Mouse (Mus musculus) cerebellum, postnatal 36 days (tissue): ENCODE measurements around the gene Nutm2.
A peak's percentile ranks its signal among the peaks of the same experiment; 100 is the strongest.
"Not testable (repeated sequence)": the region's sequence is repeated elsewhere in the genome, so short reads cannot be mapped to it uniquely, and the experiment has no call there.

Source experiments
- DNase-seq, 2 experiments: peaks; one replicate each; pipeline ENCODE4 v3.0.0; 2021 to 2022; ENCODE audit warnings: mixed read lengths in 2 of 2

The Nutm2 gene

GRCm38 (mm10) chr13:50467007-50467406 is at the start of gene Nutm2:
TSS of gene Nutm2 (plus strand) at chr13:50467307.
- no peak for DNase-seq

DNA sequence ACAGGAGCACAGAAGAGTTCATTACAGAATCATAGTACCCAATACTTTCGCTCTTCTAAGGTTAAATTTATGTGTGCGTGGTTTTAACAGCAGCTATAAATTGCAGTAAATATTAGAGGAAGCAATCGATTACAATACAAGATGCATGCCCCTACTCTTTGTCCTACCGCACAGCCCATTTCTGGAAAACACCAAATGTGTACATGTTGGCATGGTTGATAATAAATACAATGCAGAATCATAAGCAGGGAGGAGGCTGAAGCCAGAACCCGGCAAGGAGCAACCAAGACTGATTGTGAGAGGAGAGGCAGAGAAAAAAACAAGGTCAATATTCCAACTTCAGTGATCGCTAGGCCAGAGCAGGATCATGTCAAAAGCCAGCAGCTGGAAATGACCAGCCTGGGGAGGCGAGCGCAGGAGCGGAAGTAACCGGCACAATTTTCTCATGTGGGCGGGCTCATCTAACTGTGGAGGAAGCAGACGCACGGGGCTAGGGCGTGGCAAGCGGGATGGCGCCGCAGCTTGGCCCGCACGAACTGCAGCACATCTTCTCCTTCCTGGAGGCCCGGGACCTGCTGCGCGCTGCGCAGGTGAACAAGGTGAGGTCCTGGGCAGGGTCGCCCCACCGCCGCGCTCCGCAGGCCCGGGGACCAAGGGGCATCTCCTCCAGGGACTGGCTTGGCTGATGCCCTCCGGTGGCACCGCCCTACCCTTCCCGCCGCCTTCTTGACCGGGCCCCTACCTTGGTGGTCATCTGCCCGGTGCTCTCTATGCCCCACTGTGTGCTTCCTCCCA is 49.5 kb upstream of the Nutm2 start, which contains the start of gene Fbxw17:
Fbxw17 (plus strand) TSS at position 476 of the 795 bp plus-strand sequence.
- DNase-seq: peak; percentile 73

DNA sequence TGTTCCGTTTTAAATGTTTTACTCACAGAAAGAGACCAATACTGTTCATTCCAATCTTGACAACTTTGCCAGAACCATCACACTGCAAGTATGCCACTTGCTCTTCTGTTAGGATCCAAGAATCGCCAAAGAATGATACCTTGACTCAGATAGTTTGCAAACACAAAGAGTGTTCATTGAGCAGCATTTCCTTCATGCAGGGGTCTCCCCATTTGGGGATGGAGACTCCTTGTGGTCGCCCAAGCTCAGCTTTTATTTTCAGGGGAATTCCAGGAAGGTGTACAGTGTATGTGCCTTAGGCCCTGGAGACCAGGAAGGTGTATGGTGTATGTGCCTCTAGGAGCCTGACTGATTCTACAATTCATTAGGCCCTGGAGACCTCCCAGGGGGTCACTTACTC is 48.7 kb upstream of the Nutm2 start:
- no peak for DNase-seq

DNA sequence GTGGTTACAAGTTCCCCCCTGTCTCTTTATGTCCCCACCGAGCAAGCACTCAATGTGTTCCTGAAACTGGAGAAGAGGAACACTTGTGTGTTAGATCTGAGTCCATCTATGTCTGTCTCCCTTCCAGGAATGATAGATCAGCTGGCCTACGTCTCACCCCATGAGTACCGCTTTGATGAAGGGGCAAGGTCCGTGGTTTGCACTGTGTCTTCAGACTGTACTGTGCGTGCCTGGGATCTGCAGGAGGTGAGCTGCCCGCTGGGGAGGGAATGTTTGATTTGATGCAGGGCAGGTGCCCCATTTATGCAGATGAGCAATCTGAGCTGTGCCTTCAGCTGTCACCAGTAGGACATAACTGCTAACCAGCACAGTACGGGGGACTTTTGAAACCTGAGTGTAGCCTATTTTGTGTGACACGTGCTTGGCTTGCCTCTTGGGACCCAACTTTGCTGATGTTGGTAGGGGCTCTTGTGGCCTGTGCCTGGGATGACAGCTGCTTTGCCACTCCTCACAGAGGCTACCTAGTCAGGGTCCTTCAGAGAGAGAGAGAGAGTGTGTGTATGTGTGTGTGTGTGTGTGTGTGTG is 43.4 kb upstream of the Nutm2 start:
- no peak for DNase-seq

- DNase-seq: no peak
Observed at GRCm38 (mm10) chr13:50424517-50424916, 42.6 kb upstream of the Nutm2 start.

DNA sequence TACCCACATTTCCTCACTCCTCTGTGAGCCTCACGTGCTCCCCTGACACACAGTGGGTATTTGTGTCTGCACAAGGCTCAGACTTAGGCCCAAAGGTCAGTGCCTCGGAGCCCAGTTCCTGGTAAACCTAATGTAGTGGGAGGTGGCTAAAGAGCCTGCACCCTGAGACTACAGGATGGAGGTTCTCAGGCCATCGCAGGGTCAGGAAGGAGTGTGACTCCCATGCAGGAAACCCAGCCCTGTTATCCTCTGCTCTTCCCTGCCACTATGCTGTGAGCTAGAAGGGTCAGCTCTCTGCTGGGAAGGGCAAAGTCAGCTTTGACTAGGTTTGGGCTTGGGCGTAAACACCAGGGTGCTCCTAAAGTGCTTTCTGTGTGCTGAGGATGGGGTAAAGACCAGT is 40.4 kb upstream of the Nutm2 start:
- no peak for DNase-seq

DNA sequence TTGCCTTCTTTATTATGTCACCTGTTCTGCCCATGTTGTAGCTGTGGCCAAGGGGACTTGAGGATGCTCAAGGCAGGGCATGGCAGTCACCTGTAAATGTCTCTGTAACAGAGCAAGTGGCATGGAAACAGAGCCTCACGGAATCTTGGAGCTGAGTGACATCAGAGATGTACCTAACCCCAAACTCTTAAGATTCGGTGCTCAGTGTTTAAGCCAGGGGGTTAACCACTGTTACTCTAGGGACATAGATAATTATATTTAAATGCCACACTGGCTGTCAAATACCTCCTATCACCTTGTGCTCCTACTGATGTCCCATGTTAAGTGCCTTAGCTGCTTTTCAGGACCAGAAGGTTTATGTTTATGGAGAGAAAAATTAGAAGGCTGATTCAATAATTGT is 23.3 kb upstream of the Nutm2 start, which contains the start of gene Gm47429:
Gm47429 (minus strand) TSS at position 101 of the 400 bp plus-strand sequence.
- DNase-seq: no peak

GRCm38 (mm10) chr13:50445261-50445660 is 21.8 kb upstream of the Nutm2 start:
- no peak for DNase-seq

GRCm38 (mm10) chr13:50452266-50452665 is 14.8 kb upstream of the Nutm2 start:
- not testable (repeated sequence) for DNase-seq

- DNase-seq: no peak
Observed at GRCm38 (mm10) chr13:50453426-50453825, 13.7 kb upstream of the Nutm2 start.

DNA sequence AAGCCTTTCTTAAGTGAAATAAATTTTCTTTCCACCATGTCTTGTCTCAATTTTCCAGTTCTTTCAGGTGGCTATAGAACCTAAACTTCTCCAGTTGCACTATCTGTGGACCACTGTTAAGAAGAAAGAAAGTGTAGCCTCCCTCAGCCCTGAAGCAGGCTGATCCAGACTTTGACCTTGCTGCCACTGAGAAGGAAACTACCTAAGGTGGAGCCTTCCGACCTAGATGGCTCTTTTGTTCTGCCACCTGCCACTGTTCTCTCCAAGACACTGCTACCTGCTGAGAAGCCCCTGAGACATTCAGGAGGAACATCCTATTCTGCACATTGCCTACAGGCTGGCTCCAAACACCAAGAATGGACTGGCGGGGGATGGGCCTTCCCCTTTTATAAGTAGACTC is 6.7 kb upstream of the Nutm2 start:
- not testable (repeated sequence) for DNase-seq

DNA sequence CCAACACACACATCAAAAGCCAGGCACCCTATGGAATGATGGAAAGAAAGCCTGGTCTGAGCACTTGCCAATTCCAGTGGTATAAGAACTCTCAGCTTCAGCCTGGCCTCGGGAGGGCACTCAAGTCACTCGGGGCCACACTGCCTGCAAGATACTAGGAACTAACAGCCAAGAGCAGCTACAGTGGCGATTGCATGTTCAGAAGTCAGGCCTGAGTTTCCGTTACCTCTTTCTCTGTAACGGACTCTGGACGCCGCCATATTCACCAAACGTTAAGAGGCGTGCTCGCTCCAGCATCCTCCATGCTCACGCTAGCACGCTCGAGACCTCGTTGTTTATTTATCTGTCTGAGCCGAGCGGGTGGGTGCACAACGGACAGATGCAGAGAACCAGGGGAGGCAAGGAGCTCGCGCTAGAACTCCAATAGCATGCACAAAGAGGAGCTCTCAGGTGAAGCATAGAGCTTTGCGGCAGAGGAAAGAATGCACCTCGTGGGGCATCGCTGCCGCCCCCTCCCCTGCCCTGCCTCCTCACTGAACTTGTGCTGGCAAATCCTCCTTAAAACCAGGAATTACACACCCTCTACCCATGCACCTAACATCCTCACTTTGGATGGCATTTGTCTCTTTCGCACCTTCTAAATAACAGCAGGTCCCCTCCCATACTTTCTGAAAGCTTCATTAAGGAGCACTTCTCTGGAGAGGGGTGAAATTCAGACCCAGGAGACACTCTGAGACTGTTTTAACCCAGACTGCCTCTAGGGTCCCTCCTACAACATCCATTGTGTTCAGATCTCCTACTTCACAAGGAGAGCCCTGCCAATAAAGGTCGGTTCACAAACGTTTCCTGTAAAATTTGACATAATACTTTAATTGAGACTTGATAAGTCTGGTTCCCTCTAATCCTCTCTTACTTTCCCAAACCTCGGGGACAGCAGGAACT is 2.2 kb upstream of the Nutm2 start:
- DNase-seq: no peak

DNA sequence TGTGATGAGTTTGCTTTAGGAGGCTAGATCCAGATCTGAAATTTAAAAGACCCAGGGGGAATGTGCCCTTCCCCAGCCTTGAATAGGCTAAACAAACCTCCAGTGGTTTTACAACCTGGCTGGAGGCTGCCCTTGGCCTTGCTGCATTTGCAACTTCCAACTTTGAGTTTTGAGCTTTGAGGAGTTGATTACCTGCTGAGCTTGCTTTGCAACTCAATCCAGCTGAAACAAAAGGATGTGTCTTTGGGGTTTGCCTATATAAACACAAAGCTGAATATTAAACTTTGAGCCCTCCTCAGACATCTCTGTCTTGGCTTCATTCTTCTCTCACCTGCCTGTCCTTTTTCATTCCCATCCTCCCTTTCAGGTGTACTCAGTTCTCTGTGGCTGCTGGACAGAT is 21.4 kb downstream of the Nutm2 start:
- not testable (repeated sequence) for DNase-seq

DNA sequence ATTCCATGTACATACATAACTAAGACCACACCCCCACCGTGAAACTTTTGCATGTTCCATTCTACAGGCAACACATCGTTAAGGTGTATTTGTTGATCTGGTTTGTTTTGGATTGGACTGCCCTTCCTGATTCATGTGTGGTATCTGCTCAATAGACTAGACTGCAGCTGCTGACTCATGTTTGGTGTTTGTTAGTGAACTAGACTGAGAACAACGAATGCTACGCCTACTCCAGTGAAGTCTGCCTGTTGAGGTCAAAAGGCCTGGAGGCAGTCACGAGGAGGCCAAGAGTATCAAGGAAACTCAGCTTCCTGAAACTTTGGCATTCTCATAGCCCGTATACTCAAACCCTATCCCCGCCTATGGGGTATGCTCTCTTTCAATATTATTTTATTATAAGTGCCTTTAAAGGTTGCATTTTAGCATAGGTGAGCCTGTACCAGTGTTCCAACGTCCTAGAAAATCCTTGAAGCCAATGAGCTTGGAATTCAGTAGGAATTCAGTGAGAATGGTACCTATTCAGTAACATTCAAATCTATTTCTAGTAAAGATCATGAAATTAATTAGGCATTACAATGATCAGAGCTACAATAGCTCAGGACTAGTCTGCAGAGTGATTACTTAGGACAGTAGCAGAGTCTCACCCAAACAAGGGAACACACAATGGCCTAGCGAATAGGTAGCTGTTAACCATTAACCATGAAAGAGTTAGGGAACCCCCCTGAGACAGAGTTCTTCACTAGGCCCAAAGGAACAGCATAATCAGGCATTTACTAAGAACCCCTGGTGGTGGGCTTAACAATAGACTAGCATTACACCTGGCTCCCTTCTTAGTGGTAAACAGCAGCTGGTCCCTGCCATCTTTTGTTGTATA is 43.6 kb downstream of the Nutm2 start:
- DNase-seq: not testable (repeated sequence)
